Mouse (Mus musculus) colon, adult 2 months (tissue): ENCODE measurements around the gene Ppfia2. TPM values are rescaled to one million over a fixed set of nuclear protein-coding genes. Genes with fewer than 3 reads are reported as not detected.

Experiments
- polyA plus RNA-seq: library from polyadenylated mRNA; depleted of rRNA; stranded (reverse); fragments of >200 nt; gene quantifications from 2 replicates; pipeline ENCODE4 v1.2.3, GENCODE M21; 2012; rRNA removed

Gene Ppfia2
- polyA plus RNA-seq, result 0.02 and 0.08 TPM in 2 replicates

GRCm38 (mm10) chr10:106469855-106470532 is at the start of gene Ppfia2:
Ppfia2 (plus strand) TSS chr10:106470339.

